Mouse (Mus musculus): ENCODE data around the gene Fxyd5. TPM values are rescaled to one million over a fixed set of nuclear protein-coding genes. Genes with fewer than 3 reads are reported as not detected.

The Fxyd5 gene
- polyA plus RNA-seq, 1 experiment from 2014 or later: 31.5 TPM

GRCm38 (mm10) chr7:31077885-31078445 is 35.7 kb upstream of the Fxyd5 start:
- H3K4me2 ChIP-seq (ENCODE audit: low read length): no peak overlapping the region
- 0 out of 2 replicates have a peak, but pooled peaks have one; percentile 39 for ATAC-seq (replicated peaks; ENCODE audit: low FRiP score, low read depth)
- 48% methylated on average over 5 of the region's 5 CpGs for WGBS
- H3K4me3 ChIP-seq (replicated peaks; ENCODE audit: low read depth, low read length): no peak overlapping the region
- TF ChIP-seq CTCF (IDR thresholded peaks at IDR 0.05; ENCODE audit: low read depth): peak; percentile 89
- no peaks in the 10 kb centered on the region for H3K9me3 ChIP-seq (replicated peaks; ENCODE audit: low read length)
- H3K9ac ChIP-seq (ENCODE audit: low read depth, low read length): no peak overlapping the region
- DNase-seq (ENCODE audit: low spot score): peak; percentile 88
- no peaks in the 10 kb centered on the region for H3K4me1 ChIP-seq (replicated peaks; ENCODE audit: insufficient read depth, low read length)
- H3K27ac ChIP-seq: no peak overlapping the region
- no peaks in the 10 kb centered on the region for H3K27me3 ChIP-seq (ENCODE audit: insufficient read depth, low read length)
- no peaks in the 10 kb centered on the region for H3K36me3 ChIP-seq (ENCODE audit: insufficient read depth, low read length)

DNA sequence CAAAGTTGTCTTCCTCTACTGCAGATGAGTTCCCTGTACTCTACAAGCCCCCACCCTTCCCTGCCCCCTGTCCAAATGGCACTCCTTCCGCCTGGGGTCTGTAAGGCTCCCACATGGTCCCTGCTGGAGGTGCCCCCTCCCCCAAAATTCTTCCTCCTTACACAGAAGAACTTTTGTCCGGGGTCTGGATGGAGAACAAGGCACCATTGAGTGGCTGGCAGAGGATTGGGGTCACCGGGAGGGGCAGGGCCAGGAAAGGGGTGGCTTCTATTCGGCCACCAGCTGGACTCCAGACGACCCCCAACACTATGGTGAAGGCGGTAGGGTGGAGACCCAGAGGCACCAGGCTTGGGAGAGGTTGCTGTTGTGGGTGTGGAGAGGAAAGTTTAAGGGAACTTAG is 35.2 kb upstream of the Fxyd5 start:
- H3K9ac ChIP-seq (ENCODE audit: low read depth, low read length): no peak overlapping the region
- no peaks in the 10 kb centered on the region for H3K27me3 ChIP-seq (ENCODE audit: insufficient read depth, low read length)
- no peaks in the 10 kb centered on the region for H3K4me1 ChIP-seq (replicated peaks; ENCODE audit: insufficient read depth, low read length)
- WGBS: 56% methylated on average over 6 of the region's 6 CpGs
- ATAC-seq (replicated peaks; ENCODE audit: low FRiP score, low read depth): no peak
- H3K4me3 ChIP-seq (replicated peaks; ENCODE audit: low read depth, low read length): no peak overlapping the region
- no peak for DNase-seq (ENCODE audit: low spot score)
- no peak overlapping the region for H3K27ac ChIP-seq
- TF ChIP-seq CTCF (IDR thresholded peaks at IDR 0.05; ENCODE audit: low read depth): no peak
- H3K4me2 ChIP-seq (ENCODE audit: low read length): no peak overlapping the region
- H3K9me3 ChIP-seq (replicated peaks; ENCODE audit: low read length): no peaks in the 10 kb centered on the region
- H3K36me3 ChIP-seq (ENCODE audit: insufficient read depth, low read length): no peaks in the 10 kb centered on the region

DNA sequence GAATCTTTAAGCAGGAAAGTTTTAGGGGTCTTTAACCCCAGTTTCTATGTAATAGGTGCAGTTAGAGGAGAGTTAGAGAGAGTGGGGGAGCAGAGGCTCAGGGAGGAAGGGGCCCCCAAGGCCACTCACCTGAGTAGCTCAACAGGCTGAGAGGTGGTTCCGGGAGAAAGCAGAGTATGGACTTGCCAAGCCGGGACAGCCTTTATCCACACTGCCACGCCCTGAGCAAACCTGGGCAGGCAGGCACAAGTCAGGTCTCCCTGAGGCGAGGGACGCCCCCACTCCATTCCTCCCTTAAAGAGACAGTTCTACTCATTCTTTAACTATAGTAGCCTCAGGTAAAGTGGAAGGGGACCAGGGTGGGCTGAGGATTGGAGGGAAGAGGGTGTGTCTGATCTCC is 34.2 kb upstream of the Fxyd5 start, which contains the start of gene Fxyd3:
Gene Fxyd3 (minus strand): TSS at position 213 of the 400 bp plus-strand sequence.
- ATAC-seq (replicated peaks; ENCODE audit: low FRiP score, low read depth): no peak
- H3K27me3 ChIP-seq (ENCODE audit: insufficient read depth, low read length): no peaks in the 10 kb centered on the region
- H3K4me1 ChIP-seq (replicated peaks; ENCODE audit: insufficient read depth, low read length): no peaks in the 10 kb centered on the region
- H3K9me3 ChIP-seq (replicated peaks; ENCODE audit: low read length): no peaks in the 10 kb centered on the region
- no peak within 1 kb of the TSS for H3K27ac ChIP-seq
- H3K9ac ChIP-seq (ENCODE audit: low read depth, low read length): no peak within 1 kb of the TSS
- H3K4me2 ChIP-seq (ENCODE audit: low read length): no peak within 1 kb of the TSS
- DNase-seq (ENCODE audit: low spot score): no peak
- no peak within 1 kb of the TSS for H3K4me3 ChIP-seq (replicated peaks; ENCODE audit: low read depth, low read length)
- no peaks in the 10 kb centered on the region for H3K36me3 ChIP-seq (ENCODE audit: insufficient read depth, low read length)
- 43% methylated on average over 5 of the region's 5 CpGs for WGBS
- TF ChIP-seq CTCF (IDR thresholded peaks at IDR 0.05; ENCODE audit: low read depth): no peak

- ATAC-seq (replicated peaks; ENCODE audit: low FRiP score, low read depth): no peak
- Histone ChIP-seq H3K27ac (no peak overlapping the region), H3K4me2 (ENCODE audit: low read length) (no peak overlapping the region)
These were observed 32.4 kb upstream of the Fxyd5 start for GRCm38 (mm10) chr7:31074713-31075069.

DNA sequence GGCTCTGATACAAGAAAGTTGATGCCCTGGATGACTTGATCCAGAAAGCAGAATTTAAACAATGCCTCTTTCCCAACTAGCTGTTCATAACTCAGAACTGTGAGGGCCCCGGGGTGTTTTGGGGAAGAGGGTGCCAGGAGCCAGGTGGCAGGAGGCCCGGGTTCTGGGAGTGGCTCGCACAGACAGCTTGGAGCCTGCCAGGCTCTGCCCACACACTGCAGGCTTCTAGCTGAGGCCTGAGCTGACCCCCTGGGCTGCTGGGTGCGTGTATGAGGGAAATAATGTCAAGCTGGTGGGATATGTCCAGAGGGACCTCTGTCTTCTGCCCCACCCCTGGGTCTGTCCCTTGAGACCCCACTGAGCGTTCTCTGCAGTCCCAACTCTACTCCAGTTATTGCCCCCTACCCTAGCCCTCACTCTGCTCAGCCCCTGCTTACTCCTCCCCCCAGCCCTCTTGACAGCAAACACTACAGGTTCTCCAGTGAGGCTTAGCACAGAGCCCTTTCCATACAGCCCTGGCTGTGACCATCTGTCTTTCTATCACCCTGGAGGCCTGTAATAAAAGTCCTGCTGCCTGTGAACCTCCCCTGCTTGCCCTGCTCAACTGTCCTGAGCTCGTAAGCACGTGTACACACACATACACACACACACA is 31.9 kb upstream of the Fxyd5 start:
- no peaks in the 10 kb centered on the region for H3K36me3 ChIP-seq (ENCODE audit: insufficient read depth, low read length)
- H3K27me3 ChIP-seq (ENCODE audit: insufficient read depth, low read length): no peaks in the 10 kb centered on the region
- H3K9ac ChIP-seq (ENCODE audit: low read depth, low read length): no peak overlapping the region
- no peak overlapping the region for H3K27ac ChIP-seq
- DNase-seq (ENCODE audit: low spot score) (no peak), ATAC-seq (replicated peaks; ENCODE audit: low FRiP score, low read depth) (no peak)
- no peaks in the 10 kb centered on the region for H3K4me1 ChIP-seq (replicated peaks; ENCODE audit: insufficient read depth, low read length)
- H3K9me3 ChIP-seq (replicated peaks; ENCODE audit: low read length): no peaks in the 10 kb centered on the region
- H3K4me2 ChIP-seq (ENCODE audit: low read length): no peak overlapping the region
- TF ChIP-seq CTCF (IDR thresholded peaks at IDR 0.05; ENCODE audit: low read depth): no peak
- H3K4me3 ChIP-seq (replicated peaks; ENCODE audit: low read depth, low read length): no peak overlapping the region
- 43% methylated on average over 7 of the region's 7 CpGs for WGBS

More at GRCm38 (mm10) chr7:31074713-31075069, 32.4 kb upstream of the Fxyd5 start:
- no peaks in the 10 kb centered on the region for H3K36me3 ChIP-seq (ENCODE audit: insufficient read depth, low read length)
- no peak for DNase-seq (ENCODE audit: low spot score)
- H3K27me3 ChIP-seq (ENCODE audit: insufficient read depth, low read length): no peaks in the 10 kb centered on the region
- TF ChIP-seq CTCF (IDR thresholded peaks at IDR 0.05; ENCODE audit: low read depth): no peak
- WGBS: 49% methylated on average over 5 of the region's 5 CpGs
- no peaks in the 10 kb centered on the region for H3K4me1 ChIP-seq (replicated peaks; ENCODE audit: insufficient read depth, low read length)
- H3K4me3 ChIP-seq (replicated peaks; ENCODE audit: low read depth, low read length): no peak overlapping the region
- no peak overlapping the region for H3K9ac ChIP-seq (ENCODE audit: low read depth, low read length)
- H3K9me3 ChIP-seq (replicated peaks; ENCODE audit: low read length): no peaks in the 10 kb centered on the region

GRCm38 (mm10) chr7:31073546-31073945 is 31.3 kb upstream of the Fxyd5 start:
- no peak for TF ChIP-seq CTCF (IDR thresholded peaks at IDR 0.05; ENCODE audit: low read depth)
- Histone ChIP-seq H3K4me3 (replicated peaks; ENCODE audit: low read depth, low read length) (no peak overlapping the region), H3K27ac (no peak overlapping the region), H3K9ac (ENCODE audit: low read depth, low read length) (no peak overlapping the region), H3K9me3 (replicated peaks; ENCODE audit: low read length) (no peaks in the 10 kb centered on the region), H3K36me3 (ENCODE audit: insufficient read depth, low read length) (no peaks in the 10 kb centered on the region), H3K4me2 (ENCODE audit: low read length) (no peak overlapping the region), H3K27me3 (ENCODE audit: insufficient read depth, low read length) (no peaks in the 10 kb centered on the region), H3K4me1 (replicated peaks; ENCODE audit: insufficient read depth, low read length) (no peaks in the 10 kb centered on the region)
- ATAC-seq (replicated peaks; ENCODE audit: low FRiP score, low read depth) (no peak), DNase-seq (ENCODE audit: low spot score) (no peak)
